Mouse (Mus musculus) midbrain, embryonic 16.5 days (tissue): ENCODE results near the gene Lyrm2. TPM values are rescaled to one million over a fixed set of nuclear protein-coding genes. Genes with fewer than 3 reads are reported as not detected.

Source experiments
- ATAC-seq: fragments of 200-750 bp; cut with Nextera tagmentation; 2 replicates; pipeline ENCODE4 v1.8.0; 2017; ENCODE audit warnings: moderate TSS enrichment
- H3K27ac ChIP-seq: fragments of 300-500 bp; sonication (generic); 2 replicates; pipeline ENCODE4 v1.5.1; 2014; ENCODE audit warnings: mild to moderate bottlenecking, low read length, mixed read lengths
- H3K27me3 ChIP-seq: fragments of 300-500 bp; sonication (generic); 2 replicates; pipeline ENCODE4 v1.6.1; 2014; ENCODE audit warnings: low read depth, low read length, mixed read lengths; ENCODE audit not compliant: control insufficient read depth, insufficient read depth
- H3K36me3 ChIP-seq: fragments of 300-500 bp; sonication (generic); 2 replicates; pipeline ENCODE4 v1.6.1; 2014; ENCODE audit warnings: mild to moderate bottlenecking, low read length, moderate library complexity, mixed read lengths; ENCODE audit not compliant: control insufficient read depth, insufficient read depth
- H3K4me1 ChIP-seq: fragments of 300-500 bp; sonication (generic); 2 replicates; pipeline ENCODE4 v1.6.1; 2014; ENCODE audit warnings: mild to moderate bottlenecking, low read length, mixed read lengths; ENCODE audit not compliant: control insufficient read depth, insufficient read depth
- H3K4me2 ChIP-seq: fragments of 300-500 bp; sonication (generic); 2 replicates; pipeline ENCODE4 v1.6.1; 2014; ENCODE audit warnings: mild to moderate bottlenecking, low read length, mixed read lengths
- H3K4me3 ChIP-seq: fragments of 300-500 bp; sonication (generic); 2 replicates; pipeline ENCODE4 v1.5.1; 2014; ENCODE audit warnings: low read depth, mild to moderate bottlenecking, low read length, moderate library complexity, mixed read lengths
- H3K9ac ChIP-seq: fragments of 300-500 bp; sonication (generic); 2 replicates; pipeline ENCODE4 v1.6.1; 2014; ENCODE audit warnings: low read depth, low read length, mixed read lengths
- H3K9me3 ChIP-seq: fragments of 300-500 bp; sonication (generic); replicated peaks from 2 replicates; pipeline ENCODE4 v1.6.1; 2014; ENCODE audit warnings: mild to moderate bottlenecking, low read length, mixed read lengths; ENCODE audit not compliant: control insufficient read depth, poor library complexity, severe bottlenecking
- WGBS: fragments of 180-500 bp; shearing (Covaris S2); extraction: QIAGEN DNeasy Blood & Tissue Kit; methylation state at CpG from one replicate; pipeline ENCODE4 v1.1.7; 2014; 5-methylcytosine and 5-hydroxymethylcytosine counted together
- polyA plus RNA-seq: library from polyadenylated mRNA; unstranded; fragments of >200 nt; fragmentation: Nextera tagmentation; extraction: Ambion mirVana; gene quantifications from 2 replicates; pipeline ENCODE4 v1.2.1, GENCODE M21; 2015

Gene Lyrm2
- 106 and 119 TPM in 2 replicates for polyA plus RNA-seq

DNA sequence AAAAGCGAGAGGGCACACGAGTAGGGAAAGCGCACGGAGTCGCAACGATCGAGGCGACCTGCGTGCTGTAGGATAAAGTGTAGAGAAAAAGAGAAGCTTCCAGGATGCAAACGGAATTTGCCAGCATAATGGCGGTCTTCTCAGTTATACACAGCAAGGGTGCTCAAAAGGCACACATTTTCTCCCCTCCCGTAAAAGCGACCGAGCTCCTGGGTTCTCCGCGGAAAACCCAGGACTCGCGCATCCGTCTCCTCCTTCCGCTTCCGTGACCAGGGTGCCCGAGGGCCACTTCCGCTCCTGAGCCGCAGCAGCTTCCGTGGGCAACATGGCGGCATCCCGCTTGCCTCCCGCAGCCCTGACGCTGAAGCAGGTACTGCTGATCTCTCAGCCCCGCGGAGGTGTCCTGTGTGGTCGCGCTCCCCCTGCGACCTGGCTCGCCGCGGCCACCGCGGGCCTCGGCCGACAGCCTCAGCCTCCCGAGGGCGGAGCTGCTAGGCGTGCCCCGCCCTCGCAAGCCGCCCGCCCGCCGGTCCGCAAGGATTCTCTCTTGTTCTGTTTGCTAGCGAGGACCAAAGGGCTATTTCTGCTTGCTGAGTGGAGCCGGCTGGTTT, at the start of gene Lyrm2:
Gene Lyrm2 (plus strand): TSS at position 288 of the 611 bp plus-strand sequence.
- Histone ChIP-seq H3K4me1 (peaks cover 10% of the 10 kb centered on the region), H3K27me3 (no peaks in the 10 kb centered on the region), H3K9ac (peak within 1 kb of the TSS; percentile 84), H3K9me3 (no peaks in the 10 kb centered on the region), H3K4me3 (peak within 1 kb of the TSS; percentile 65), H3K27ac (peak within 1 kb of the TSS; percentile 93), H3K4me2 (peak within 1 kb of the TSS; percentile 77), H3K36me3 (no peaks in the 10 kb centered on the region)
- peak; percentile 95 for ATAC-seq
- under 1% methylated on average over 52 of the region's 53 CpGs for WGBS

DNA sequence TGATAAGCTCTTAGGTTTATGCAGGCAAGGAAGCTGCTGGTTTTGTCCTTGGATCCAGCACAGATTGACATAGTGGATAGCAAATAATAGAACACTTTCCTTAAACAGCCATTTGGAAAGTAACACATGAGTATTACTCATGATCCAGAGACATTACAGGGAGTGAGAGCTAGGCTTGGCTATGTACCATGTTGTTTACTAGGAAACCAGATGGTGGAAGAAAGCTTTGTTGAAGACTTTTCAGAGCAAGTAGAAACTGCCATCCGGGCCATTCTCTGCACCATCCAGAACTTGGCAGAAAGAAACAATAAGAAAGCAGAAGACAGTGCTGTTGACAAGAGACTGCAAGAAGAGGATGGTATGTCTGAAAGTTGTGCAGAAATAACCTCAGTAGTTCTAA, 49.3 kb upstream of the Lyrm2 start:
- H3K9me3 ChIP-seq = no peaks in the 10 kb centered on the region
- ATAC-seq = no peak
- no peak overlapping the region for H3K4me2 ChIP-seq
- H3K27ac ChIP-seq = no peak overlapping the region
- no peak overlapping the region for H3K9ac ChIP-seq
- H3K4me3 ChIP-seq = no peak overlapping the region
- no peaks in the 10 kb centered on the region for H3K4me1 ChIP-seq
- WGBS = 100% methylated on average over 1 of the region's 1 CpGs
- peaks cover 36% of the 10 kb centered on the region for H3K36me3 ChIP-seq
- no peaks in the 10 kb centered on the region for H3K27me3 ChIP-seq

DNA sequence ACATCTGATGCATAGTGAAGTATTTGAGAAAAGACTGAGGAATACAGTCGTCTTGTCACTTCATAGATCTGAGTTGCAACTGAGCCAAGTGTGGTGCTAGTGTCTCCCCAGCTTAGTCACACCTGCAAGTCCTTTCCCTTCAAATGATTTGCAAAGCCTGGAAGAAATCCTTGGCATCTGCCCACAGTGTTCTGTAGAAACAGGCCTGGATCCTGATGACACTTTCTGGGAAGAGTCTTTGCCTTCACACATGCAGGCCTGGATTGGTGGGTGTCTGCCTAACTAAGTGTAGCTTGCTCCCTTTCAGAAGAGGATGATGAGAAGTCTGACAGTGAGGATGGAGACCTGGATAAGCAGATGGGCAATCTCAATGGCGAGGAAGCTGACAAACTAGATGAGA, 42.6 kb upstream of the Lyrm2 start:
- no peaks in the 10 kb centered on the region for H3K27me3 ChIP-seq
- WGBS = 80% methylated on average over 2 of the region's 2 CpGs
- H3K9ac ChIP-seq = no peak overlapping the region
- no peak overlapping the region for H3K4me3 ChIP-seq
- ATAC-seq = no peak
- H3K9me3 ChIP-seq = no peaks in the 10 kb centered on the region
- peaks cover 38% of the 10 kb centered on the region for H3K36me3 ChIP-seq
- no peak overlapping the region for H3K4me2 ChIP-seq
- no peaks in the 10 kb centered on the region for H3K4me1 ChIP-seq
- no peak overlapping the region for H3K27ac ChIP-seq

DNA sequence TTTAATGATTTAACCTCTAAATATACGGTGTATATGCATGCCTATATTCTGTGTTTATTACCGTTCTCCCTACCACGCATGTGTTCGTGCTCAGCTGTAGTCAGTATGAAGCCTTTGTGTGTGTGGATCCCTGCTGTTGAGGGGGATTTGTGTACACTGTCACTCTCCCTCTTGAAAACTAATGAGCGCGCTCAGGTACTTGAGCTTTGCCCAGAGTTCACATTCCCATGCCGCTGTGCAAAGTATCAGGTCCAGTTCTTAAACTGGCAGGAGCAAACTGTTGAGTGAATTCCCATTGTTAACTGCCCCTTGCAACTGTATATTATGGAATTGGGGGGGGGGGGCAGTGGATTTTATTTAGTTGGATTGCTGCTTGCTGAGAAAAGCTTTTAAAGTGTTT, 32.6 kb upstream of the Lyrm2 start:
- WGBS = 68% methylated on average over 7 of the region's 7 CpGs
- no peak overlapping the region for H3K27ac ChIP-seq
- H3K36me3 ChIP-seq = peaks cover 35% of the 10 kb centered on the region

DNA sequence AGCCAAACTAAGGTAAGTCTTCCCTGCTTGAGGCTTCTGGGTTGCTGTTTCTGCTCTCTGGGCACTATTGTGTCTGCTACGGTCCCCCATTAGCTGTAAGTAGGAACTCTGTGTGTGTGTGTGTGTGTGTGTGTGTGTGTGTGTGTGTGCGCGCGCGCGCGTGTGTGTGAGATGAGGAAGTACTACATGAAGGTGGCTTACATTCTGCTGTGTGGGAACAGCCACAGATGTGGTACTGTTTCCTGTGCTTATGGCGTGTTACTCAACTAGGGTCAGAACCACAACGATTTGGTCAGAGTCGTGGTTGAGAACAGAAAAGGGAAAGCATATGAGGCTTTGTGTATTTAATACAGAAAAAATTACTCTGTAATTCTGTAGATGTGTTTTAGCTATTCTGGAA, 32.0 kb upstream of the Lyrm2 start:
- Histone ChIP-seq H3K4me1 (no peaks in the 10 kb centered on the region), H3K9me3 (no peaks in the 10 kb centered on the region), H3K27me3 (no peaks in the 10 kb centered on the region), H3K36me3 (peaks cover 29% of the 10 kb centered on the region), H3K27ac (no peak overlapping the region), H3K4me2 (no peak overlapping the region), H3K9ac (no peak overlapping the region), H3K4me3 (no peak overlapping the region)
- 95% methylated on average over 10 of the region's 10 CpGs for WGBS
- no peak for ATAC-seq

More for the DNA sequence above, 32.6 kb upstream of the Lyrm2 start:
- Histone ChIP-seq H3K4me1 (no peaks in the 10 kb centered on the region), H3K9me3 (no peaks in the 10 kb centered on the region), H3K4me3 (no peak overlapping the region), H3K9ac (no peak overlapping the region), H3K4me2 (no peak overlapping the region), H3K27me3 (no peaks in the 10 kb centered on the region)
- ATAC-seq = no peak

DNA sequence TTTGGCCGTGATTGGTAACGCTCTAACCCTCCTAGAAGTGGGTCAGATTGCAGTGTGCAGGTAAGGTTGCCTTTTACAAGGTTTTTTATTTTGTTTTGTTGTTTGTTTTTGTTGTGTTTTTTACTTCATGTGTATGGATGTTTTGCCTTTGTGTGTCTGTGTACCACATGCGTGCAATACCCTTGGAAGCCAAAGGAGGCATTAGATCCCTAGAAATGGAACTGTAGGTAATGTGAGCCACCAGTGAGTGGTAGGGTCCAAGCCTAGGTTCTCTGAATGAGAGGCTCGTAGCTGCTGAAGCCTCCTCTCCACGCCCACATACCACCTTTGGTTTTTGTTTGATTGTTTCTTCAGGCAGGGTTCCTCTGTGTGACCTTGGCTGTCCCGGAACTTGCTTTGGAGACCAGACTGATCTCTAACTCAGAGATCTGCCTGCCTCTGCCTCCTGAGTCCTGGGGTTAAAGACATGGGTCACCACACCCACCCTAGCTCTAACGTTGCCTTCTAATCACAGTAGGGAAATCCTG, 29.7 kb upstream of the Lyrm2 start:
- Histone ChIP-seq H3K4me2 (no peak overlapping the region), H3K27me3 (no peaks in the 10 kb centered on the region), H3K9me3 (no peaks in the 10 kb centered on the region), H3K4me1 (no peaks in the 10 kb centered on the region), H3K4me3 (no peak overlapping the region), H3K27ac (no peak overlapping the region), H3K36me3 (peaks cover 41% of the 10 kb centered on the region), H3K9ac (no peak overlapping the region)
- ATAC-seq = no peak
- WGBS = 97% methylated on average over 7 of the region's 7 CpGs

DNA sequence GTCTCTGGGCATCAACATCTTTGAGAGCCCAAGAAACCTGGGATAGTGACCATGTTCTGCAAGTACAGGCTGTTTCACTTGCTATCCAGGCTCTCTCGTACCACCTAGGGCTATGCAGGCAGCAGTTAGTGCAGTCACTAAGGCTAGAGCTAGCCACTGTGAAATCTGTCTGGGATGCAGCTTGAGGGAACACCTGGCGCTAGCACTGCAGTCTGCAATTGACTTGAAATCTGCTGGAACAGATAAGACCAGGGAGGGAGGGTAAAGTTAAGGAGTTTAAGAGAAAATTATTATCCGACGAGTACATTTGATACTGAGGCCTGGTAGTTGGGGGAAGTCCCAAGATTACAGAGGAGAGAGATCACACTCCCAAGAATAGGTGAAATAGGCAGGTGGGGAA, 20.1 kb upstream of the Lyrm2 start:
- H3K4me1 ChIP-seq = no peaks in the 10 kb centered on the region

DNA sequence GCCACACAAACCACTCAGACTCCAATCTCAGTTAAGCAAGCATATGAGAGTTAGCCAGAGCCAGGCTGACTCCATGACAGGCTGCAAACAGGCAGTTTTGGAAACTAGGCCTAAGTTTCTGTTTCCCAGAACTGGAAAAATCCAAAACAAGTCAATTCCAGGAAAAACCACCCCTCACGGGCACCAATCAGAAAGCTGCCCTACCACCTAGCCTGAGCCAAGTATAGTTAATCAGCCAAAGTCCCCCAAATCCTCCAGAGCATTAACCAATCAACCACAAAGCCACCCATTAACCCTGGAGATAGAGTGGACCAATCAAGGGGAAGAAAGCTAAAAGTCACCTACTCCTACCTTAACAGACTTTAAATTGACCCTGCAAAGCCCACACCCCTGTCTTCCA, 12.9 kb upstream of the Lyrm2 start:
- 90% methylated on average over 1 of the region's 1 CpGs for WGBS
- no peak overlapping the region for H3K4me3 ChIP-seq
- H3K27ac ChIP-seq = no peak overlapping the region
- no peak overlapping the region for H3K4me2 ChIP-seq
- H3K9me3 ChIP-seq = no peaks in the 10 kb centered on the region
- no peaks in the 10 kb centered on the region for H3K36me3 ChIP-seq
- H3K9ac ChIP-seq = no peak overlapping the region
- no peaks in the 10 kb centered on the region for H3K4me1 ChIP-seq
- ATAC-seq = no peak
- H3K27me3 ChIP-seq = no peaks in the 10 kb centered on the region

More for the DNA sequence above, 20.1 kb upstream of the Lyrm2 start:
- Histone ChIP-seq H3K27me3 (no peaks in the 10 kb centered on the region), H3K4me3 (no peak overlapping the region), H3K9ac (no peak overlapping the region), H3K27ac (no peak overlapping the region), H3K9me3 (no peaks in the 10 kb centered on the region), H3K4me2 (no peak overlapping the region), H3K36me3 (peaks cover 6% of the 10 kb centered on the region)
- ATAC-seq = no peak
- 93% methylated on average over 4 of the region's 4 CpGs for WGBS

DNA sequence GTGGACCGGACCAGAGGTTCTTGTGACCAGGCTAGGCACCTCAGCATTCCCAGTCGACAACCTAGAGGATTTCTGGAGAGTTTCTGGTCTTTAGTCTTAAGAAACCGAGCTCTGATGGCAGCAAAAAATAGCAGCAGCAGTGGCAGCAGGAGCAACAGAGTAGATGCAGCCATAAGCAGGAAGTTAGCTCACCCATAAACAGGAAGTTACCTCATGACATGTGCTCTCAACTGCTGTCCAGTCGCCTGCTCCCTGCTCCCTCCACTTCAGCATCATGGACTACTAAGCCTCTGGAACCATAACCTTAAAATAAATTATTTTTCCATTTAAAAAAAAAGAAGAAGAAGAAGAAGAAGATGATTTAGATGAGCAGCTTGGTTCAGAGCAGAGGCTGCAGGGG, 11.0 kb upstream of the Lyrm2 start:
- Histone ChIP-seq H3K4me1 (no peaks in the 10 kb centered on the region), H3K27ac (no peak overlapping the region), H3K4me3 (no peak overlapping the region), H3K9me3 (no peaks in the 10 kb centered on the region), H3K36me3 (no peaks in the 10 kb centered on the region), H3K27me3 (no peaks in the 10 kb centered on the region), H3K9ac (no peak overlapping the region), H3K4me2 (no peak overlapping the region)
- 83% methylated on average over 4 of the region's 4 CpGs for WGBS
- no peak for ATAC-seq
